9 mouse cellular contexts compared by ENCODE assay signal in the genomic region with DNA sequence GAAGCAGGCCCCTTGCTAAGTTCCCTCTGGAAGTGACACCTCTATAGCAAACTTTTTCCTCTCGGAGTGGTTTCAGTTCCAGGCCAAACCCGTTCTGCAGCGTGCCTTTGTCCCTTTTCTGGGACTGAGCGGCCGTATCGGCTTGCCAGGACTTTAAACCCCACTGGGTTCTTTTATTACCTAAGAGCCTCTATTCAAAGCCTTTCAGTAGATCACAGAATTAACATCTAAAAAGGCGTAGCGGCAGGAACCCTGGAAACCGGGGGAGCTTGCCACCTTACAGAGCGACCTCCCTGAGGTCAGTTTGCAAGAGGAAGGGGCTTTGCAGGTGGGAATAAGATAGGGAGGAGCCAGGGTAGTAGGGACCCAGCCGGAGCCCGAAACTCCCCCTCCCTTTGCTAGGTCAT.
DNase-seq lines count a peak whose midpoint lies in the region; ATAC-seq and TF ChIP-seq lines count a peak whose summit lies in the region.
"Had no signal": no experiment of that assay in that cellular context is flagged by ENCODE, and none has a peak within 500 bp of the region (broad histone marks: within the 10 kb centered on the region; RNA-seq: fewer than 3 reads in every experiment).

No protein-coding gene starts in this region.

- WGBS in limb, embryonic 11.5 days = 9% methylated on average over 12 of the region's 12 CpGs
- 10% methylated on average over 12 of the region's 12 CpGs for WGBS in limb, embryonic 10.5 days
- WGBS in hindbrain, embryonic 13.5 days = 8% methylated on average over 12 of the region's 12 CpGs
- 23% methylated on average over 12 of the region's 12 CpGs for WGBS in limb, embryonic 15.5 days
- WGBS in small intestine, adult 2 months = 26% methylated on average over 12 of the region's 12 CpGs
- WGBS in thymus, adult 2 months = 90% methylated on average over 12 of the region's 12 CpGs

- no peaks in the 10 kb centered on the region for H3K36me3 ChIP-seq in limb, embryonic 11.5 days (ENCODE audit: control insufficient read depth, insufficient read depth, low read length)
- no peaks in the 10 kb centered on the region for H3K36me3 ChIP-seq in limb, embryonic 10.5 days
- no peaks in the 10 kb centered on the region for H3K36me3 ChIP-seq in hindbrain, embryonic 13.5 days
- no peaks in the 10 kb centered on the region for H3K36me3 ChIP-seq in limb, embryonic 15.5 days
- H3K36me3 ChIP-seq in small intestine, adult 2 months (ENCODE audit: control insufficient read depth, insufficient read depth, low read length) = no peaks in the 10 kb centered on the region
- H3K36me3 ChIP-seq in thymus, adult 2 months (ENCODE audit: control insufficient read depth, insufficient read depth, low read length) = no peaks in the 10 kb centered on the region

- no peak overlapping the region for H3K27ac ChIP-seq in limb, embryonic 11.5 days (replicated peaks; ENCODE audit: low read depth, low read length)
- no peak overlapping the region for H3K27ac ChIP-seq in limb, embryonic 10.5 days
- peak overlapping the region; percentile 83 for H3K27ac ChIP-seq in hindbrain, embryonic 13.5 days
- no peak overlapping the region for H3K27ac ChIP-seq in limb, embryonic 15.5 days
- H3K27ac ChIP-seq in small intestine, adult 2 months (ENCODE audit: insufficient read depth, low read depth, low read length) = peak overlapping the region; percentile 100
- no peak overlapping the region for H3K27ac ChIP-seq in thymus, adult 2 months (ENCODE audit: control insufficient read depth, insufficient read depth, low read length)

- peak; percentile 29 for DNase-seq in limb, embryonic 11.5 days (ENCODE audit: low spot score)
- no peak for DNase-seq in limb, embryonic 10.5 days (ENCODE audit: low spot score)
- DNase-seq in thymus, adult 2 months = no peak
- DNase-seq in spleen, postnatal 10 days (ENCODE audit: low spot score in 2 of 2) = no peak
- DNase-seq in left cerebral cortex, adult 11 months (ENCODE audit: low spot score) = no peak

- H3K9me3 ChIP-seq in limb, embryonic 11.5 days (ENCODE audit: control insufficient read depth, low read length) = no peaks in the 10 kb centered on the region
- H3K9me3 ChIP-seq in limb, embryonic 10.5 days (replicated peaks) = no peaks in the 10 kb centered on the region
- H3K9me3 ChIP-seq in hindbrain, embryonic 13.5 days = no peaks in the 10 kb centered on the region
- H3K9me3 ChIP-seq in limb, embryonic 15.5 days = no peaks in the 10 kb centered on the region
- H3K9me3 ChIP-seq: megakaryocyte, embryonic 14.5 days had no signal

- H3K9ac ChIP-seq in limb, embryonic 11.5 days (ENCODE audit: low read length) = no peak overlapping the region
- no peak overlapping the region for H3K9ac ChIP-seq in hindbrain, embryonic 13.5 days
- no peak overlapping the region for H3K9ac ChIP-seq in limb, embryonic 15.5 days

- H3K27me3 ChIP-seq in limb, embryonic 11.5 days (ENCODE audit: control insufficient read depth, insufficient read depth, low read length) = peaks cover 16% of the 10 kb centered on the region
- peaks cover 63% of the 10 kb centered on the region for H3K27me3 ChIP-seq in limb, embryonic 10.5 days (ENCODE audit: low read depth, poor library complexity, severe bottlenecking)
- peaks cover 21% of the 10 kb centered on the region; the same call in 1 of the 2 replicates for H3K27me3 ChIP-seq in hindbrain, embryonic 13.5 days
- H3K27me3 ChIP-seq in limb, embryonic 15.5 days = no peaks in the 10 kb centered on the region
- H3K27me3 ChIP-seq in small intestine, adult 2 months (ENCODE audit: control insufficient read depth, insufficient read depth, low read length) = no peaks in the 10 kb centered on the region
- no peaks in the 10 kb centered on the region for H3K27me3 ChIP-seq in thymus, adult 2 months (ENCODE audit: control insufficient read depth, insufficient read depth, low read length)

- H3K4me3 ChIP-seq in limb, embryonic 11.5 days (ENCODE audit: low read depth, low read length) = no peak overlapping the region
- H3K4me3 ChIP-seq in limb, embryonic 10.5 days = no peak overlapping the region
- no peak overlapping the region for H3K4me3 ChIP-seq in hindbrain, embryonic 13.5 days
- no peak overlapping the region for H3K4me3 ChIP-seq in limb, embryonic 15.5 days
- peak overlapping the region; percentile 38 for H3K4me3 ChIP-seq in small intestine, adult 2 months (ENCODE audit: low read depth, low read length)
- no peak overlapping the region for H3K4me3 ChIP-seq in thymus, adult 2 months (ENCODE audit: control insufficient read depth, insufficient read depth, low read length)
- H3K4me3 ChIP-seq: megakaryocyte, embryonic 14.5 days had no signal

- no peak overlapping the region for H3K4me2 ChIP-seq in limb, embryonic 11.5 days (ENCODE audit: low read depth, severe bottlenecking)
- 0 out of 2 replicates have a peak overlapping the region, but pooled peaks have one; percentile 13 for H3K4me2 ChIP-seq in hindbrain, embryonic 13.5 days
- 0 out of 2 replicates have a peak overlapping the region, but pooled peaks have one; percentile 2 for H3K4me2 ChIP-seq in limb, embryonic 15.5 days

- H3K4me1 ChIP-seq in limb, embryonic 11.5 days (ENCODE audit: control insufficient read depth, insufficient read depth, low read length) = peaks cover 7% of the 10 kb centered on the region
- peaks cover 30% of the 10 kb centered on the region for H3K4me1 ChIP-seq in limb, embryonic 10.5 days
- peaks cover 39% of the 10 kb centered on the region for H3K4me1 ChIP-seq in hindbrain, embryonic 13.5 days (replicated peaks)
- peaks cover 36% of the 10 kb centered on the region for H3K4me1 ChIP-seq in limb, embryonic 15.5 days
- peaks cover 23% of the 10 kb centered on the region; the same call in 1 of the 2 replicates for H3K4me1 ChIP-seq in small intestine, adult 2 months (ENCODE audit: control insufficient read depth, insufficient read depth, insufficient read length, low read length)
- H3K4me1 ChIP-seq in thymus, adult 2 months (replicated peaks; ENCODE audit: control insufficient read depth, insufficient read depth, low read length) = peaks cover 11% of the 10 kb centered on the region

- TF ChIP-seq POLR2A in small intestine, adult 2 months (IDR thresholded peaks at IDR 0.05; ENCODE audit: low read depth, low read length) = no peak
- no peak for TF ChIP-seq POLR2A in thymus, adult 2 months (IDR thresholded peaks at IDR 0.05; ENCODE audit: control insufficient read depth, extremely low read depth, insufficient read depth, low read length, poor library complexity)

- no peak for ATAC-seq in limb, embryonic 11.5 days (ENCODE audit: insufficient number of reproducible peaks, low FRiP score, low TSS enrichment, low read depth)
- peak; percentile 34; the same call in 1 of the 2 replicates for ATAC-seq in hindbrain, embryonic 13.5 days (ENCODE audit: low FRiP score)
- no peak for ATAC-seq in limb, embryonic 15.5 days (ENCODE audit: insufficient number of reproducible peaks, low FRiP score, low TSS enrichment, low read depth)

- TF ChIP-seq CTCF in small intestine, adult 2 months (IDR thresholded peaks at IDR 0.05; ENCODE audit: extremely low read depth, insufficient read length, insufficient replicate concordance, low read depth, low read length) = no peak
- TF ChIP-seq CTCF in thymus, adult 2 months (IDR thresholded peaks at IDR 0.05; ENCODE audit: borderline replicate concordance, control insufficient read depth, extremely low read depth, insufficient read depth, low read length, poor library complexity) = no peak

Comparison
In these comparisons a context has a peak if more than half of its experiments do, and no peak if none do; other contexts are left out.
1. H3K27ac ChIP-seq: peak in hindbrain, embryonic 13.5 days (single experiment) and small intestine, adult 2 months (single experiment); none in limb, embryonic 11.5 days (single experiment), limb, embryonic 10.5 days (single experiment), limb, embryonic 15.5 days (single experiment) and thymus, adult 2 months (single experiment).